Mouse (Mus musculus): ENCODE results near the gene Tbxa2r.

- TF ChIP-seq TCF12 (IDR thresholded peaks at IDR 0.05; ENCODE audit: low read depth, low read length) (no peak), ZKSCAN1 (IDR thresholded peaks at IDR 0.05; ENCODE audit: borderline replicate concordance, low read depth, low read length) (no peak), ZMIZ1 (IDR thresholded peaks at IDR 0.05; ENCODE audit: low read depth, low read length) (no peak), CTCF (conservative IDR thresholded peaks at IDR 0.05 in 1 of 2, IDR thresholded peaks at IDR 0.05 in 1 of 2; ENCODE audit: low read depth in 2 of 2, low read length in 2 of 2) (no peak), POLR2A (IDR thresholded peaks at IDR 0.05; ENCODE audit: low read depth, low read length) (no peak), SIN3A (IDR thresholded peaks at IDR 0.05; ENCODE audit: low read length) (no peak), USF1 (IDR thresholded peaks at IDR 0.05; ENCODE audit: low read depth, low read length) (no peak), USF2 (conservative IDR thresholded peaks at IDR 0.05; ENCODE audit: low read depth, low read length) (no peak), MAZ (IDR thresholded peaks at IDR 0.05; ENCODE audit: low read depth, low read length) (no peak), SMC3 (IDR thresholded peaks at IDR 0.05; ENCODE audit: low read depth, low read length) (no peak), ZNF384 (IDR thresholded peaks at IDR 0.05; ENCODE audit: low read depth, low read length) (no peak), MYC (IDR thresholded peaks at IDR 0.05; ENCODE audit: low read depth, low read length) (no peak), TBP (conservative IDR thresholded peaks at IDR 0.05; ENCODE audit: low read depth, low read length) (no peak)
Measured at GRCm38 (mm10) chr10:81325176-81325575, 3.4 kb upstream of the Tbxa2r start.
